Mouse (Mus musculus): ENCODE data around the gene Coq2.

The Coq2 gene

DNA sequence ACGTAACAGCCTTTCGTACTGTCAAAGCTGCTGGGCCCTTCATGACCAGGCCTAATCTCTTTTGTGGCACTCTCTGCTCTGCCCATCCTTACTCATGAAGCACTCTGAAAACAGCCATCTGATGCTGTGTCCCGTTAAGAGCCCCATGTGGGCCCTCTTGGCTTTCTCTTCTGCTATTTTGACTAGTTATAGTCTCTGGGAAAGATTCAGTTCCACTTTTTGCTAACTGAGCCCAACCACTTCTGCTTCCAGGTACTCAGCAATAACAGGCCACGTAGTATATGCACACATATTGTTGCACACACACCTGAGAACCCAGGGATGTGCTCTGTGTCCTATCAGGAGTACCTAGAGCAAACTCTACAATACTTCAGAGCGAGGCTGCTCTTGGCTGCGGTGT lies 11.9 kb downstream of the Coq2 start:
- DNase-seq (ENCODE audit: low spot score in 2 of 2): no peak

DNA sequence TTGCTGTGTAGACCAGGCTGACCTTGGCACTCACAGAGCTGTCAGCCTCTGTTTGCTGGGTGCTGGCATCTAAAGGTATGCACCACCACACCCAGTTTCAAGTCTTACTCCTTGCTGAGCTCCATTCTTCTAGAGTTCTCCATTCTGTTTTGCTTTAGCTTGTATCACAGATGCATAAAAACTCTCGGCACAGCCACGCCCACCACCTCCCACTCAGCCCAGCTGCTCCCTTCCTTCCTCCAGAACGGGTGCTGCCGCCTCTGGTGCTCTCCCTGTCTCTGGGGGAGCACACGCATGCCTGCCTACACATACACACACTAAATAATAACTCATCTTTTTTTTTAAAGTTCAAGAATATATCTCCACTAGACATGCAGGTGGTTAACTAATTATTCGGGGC lies 16.5 kb downstream of the Coq2 start:
- no peak for DNase-seq (ENCODE audit: low spot score in 2 of 2)

DNA sequence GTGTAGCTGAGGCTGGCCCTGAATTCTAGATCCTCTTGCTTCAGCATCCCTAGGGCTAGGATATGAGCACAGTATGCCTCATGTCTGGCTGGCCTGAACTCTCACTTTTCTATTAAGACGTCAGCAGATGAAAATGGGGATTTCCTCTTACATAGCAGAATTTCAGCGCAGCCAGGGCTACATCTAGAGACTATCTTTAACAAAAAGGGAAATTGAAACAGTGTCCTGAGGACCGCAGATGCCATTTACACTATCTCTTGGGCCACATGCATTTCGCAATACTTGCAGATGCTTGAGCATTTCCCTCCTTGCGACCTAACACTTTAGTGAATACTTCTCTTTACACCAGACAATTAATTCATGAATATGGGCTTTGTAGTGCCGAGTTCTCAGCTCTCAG lies 18.6 kb downstream of the Coq2 start:
- no peak for DNase-seq (ENCODE audit: low spot score in 2 of 2)

DNA sequence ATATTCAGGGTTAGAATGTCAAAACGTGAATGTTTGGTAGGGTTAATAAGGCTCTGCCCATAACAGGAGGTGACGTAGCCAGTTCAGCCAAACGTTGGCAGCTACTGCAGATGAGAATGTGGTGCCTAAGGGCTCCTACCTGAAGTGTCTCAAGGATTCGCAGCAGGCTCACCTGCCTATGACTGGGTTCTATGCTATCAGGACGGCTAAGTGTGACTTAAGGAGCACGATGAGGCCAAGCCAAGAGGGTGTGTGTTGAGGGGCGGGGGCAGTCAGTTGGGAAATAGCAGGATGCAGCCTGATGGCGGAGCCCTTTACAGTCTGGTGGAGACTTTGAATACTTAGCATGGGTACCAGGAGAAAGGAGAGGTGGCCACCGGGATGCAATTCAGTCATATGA lies 22.6 kb downstream of the Coq2 start:
- no peak for DNase-seq (ENCODE audit: low spot score in 2 of 2)

DNA sequence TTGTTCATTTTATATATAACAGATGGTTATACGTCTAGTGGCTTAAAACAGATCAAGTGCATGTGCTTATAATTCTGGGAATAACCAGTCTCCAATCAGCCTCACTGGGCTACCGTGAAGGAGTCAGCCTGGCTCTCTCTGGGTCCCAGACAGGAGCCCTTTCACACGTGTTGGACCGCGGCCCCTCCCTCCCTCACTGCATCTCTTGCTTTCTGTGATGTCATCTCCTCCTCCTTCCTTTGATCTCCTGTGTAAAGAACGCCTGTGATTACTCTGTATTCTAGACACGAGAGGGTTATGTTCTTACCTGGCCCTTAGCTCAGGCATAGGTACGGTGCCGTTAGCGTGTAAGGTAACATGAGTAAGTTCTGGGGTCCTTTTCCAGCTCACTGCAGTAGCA lies 23.5 kb downstream of the Coq2 start:
- DNase-seq (ENCODE audit: low spot score in 2 of 2): no peak

DNA sequence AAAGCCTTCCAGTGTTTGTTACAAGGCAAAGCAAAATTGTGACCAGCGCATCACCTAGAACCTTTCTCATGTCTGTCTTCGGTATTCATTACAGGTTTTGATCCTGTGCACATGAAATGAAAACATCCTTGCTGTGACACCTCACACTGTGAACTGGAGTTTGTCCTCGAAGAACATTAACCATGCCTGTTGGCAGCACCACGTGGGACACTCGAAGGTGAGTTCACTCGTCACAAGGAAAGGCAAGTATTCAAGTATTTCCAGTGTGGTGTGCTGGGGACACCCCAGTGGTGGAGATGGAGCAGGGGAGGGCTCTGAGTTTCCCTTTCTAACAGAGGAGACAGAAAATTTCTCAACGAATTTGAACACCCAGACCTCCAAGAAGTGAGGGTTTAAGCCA lies 24.0 kb downstream of the Coq2 start:
- DNase-seq (ENCODE audit: low spot score in 2 of 2): no peak

DNA sequence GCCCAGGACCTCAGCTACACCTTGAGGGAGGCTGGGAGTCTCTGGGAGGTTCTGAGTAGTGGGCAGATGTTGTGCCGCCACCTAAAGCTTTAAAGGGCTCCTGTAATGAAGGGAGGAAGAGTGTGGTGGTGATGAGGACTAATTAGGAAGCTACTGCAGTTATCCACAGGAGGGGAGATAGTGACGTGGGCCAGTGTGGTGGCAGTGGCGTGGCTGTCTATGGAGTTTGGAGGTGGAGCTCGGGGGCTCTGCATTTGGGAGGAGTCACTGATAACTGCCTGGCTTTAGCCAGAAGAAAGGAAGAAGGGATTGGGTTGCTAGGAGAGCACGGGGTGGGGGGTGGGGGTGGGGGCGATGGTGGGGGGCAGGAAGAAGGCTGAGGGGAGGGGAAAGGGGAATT lies 26.4 kb downstream of the Coq2 start:
- DNase-seq (ENCODE audit: low spot score in 2 of 2): no peak

DNA sequence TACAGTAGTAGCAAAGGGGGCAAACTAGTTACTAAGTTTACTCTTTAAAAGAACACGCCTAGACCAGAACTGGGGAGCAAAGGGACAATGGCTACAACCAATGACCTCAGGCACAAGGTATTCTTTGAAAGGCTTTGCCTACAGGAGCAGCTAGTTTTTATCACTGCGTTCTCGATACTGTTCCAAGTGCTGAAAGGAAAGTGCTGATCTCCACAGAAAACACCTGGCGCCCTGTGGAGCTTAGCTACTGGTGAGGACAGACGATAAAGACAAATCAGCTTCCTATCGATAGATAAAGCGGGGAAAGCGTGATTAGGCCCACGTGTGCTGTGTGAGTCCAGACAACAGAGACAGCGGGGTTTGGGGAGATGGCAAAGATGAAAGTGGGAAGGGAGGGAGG lies 26.9 kb downstream of the Coq2 start:
- no peak for DNase-seq (ENCODE audit: low spot score in 2 of 2)

DNA sequence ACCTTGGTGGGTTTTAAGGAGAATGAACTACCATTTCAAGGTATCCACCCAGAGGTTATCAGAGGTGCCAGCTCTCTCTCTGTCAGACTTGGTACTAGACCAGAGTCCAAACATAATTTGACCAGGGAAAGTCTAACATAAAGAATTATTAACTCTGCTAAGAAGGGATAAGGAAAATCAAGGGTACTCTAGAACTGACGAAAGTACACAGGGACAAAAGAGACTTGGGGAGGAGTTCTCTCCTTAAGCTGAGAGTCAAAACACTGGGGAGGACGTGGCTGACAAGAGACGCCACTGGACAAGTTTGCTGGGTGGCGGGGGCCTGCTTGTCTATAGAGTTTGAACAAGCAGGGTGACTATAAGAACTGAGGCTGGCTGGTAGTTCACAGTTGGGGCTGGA lies 28.4 kb downstream of the Coq2 start:
- DNase-seq (ENCODE audit: low spot score in 2 of 2): no peak

DNA sequence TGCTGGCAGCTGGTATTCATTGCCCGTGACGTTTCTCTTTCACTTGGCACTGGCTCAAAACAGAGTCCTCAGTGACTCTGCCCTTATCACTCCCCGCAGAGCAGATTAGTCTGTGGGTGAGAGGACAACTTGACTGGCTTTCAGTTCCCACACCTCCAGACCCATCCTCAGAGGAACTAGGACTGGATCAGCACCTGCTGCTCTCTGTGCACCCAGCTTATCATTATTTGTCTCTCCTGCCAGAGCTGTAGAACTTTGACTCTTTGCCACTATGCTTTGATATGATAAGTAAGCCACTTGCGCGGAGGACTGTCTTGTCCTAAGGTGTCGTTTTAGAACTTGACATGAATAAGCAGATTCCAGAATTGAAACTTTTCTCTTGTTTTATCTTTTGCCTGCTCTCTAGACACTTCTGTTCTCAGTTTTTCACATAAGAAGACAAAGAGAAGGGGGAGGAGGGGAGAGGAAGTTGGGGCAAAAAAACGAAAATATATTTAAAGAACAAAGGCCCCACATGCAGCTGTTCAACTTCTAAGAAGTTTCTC lies 30.9 kb downstream of the Coq2 start:
- DNase-seq (ENCODE audit: low spot score in 2 of 2): no peak

DNA sequence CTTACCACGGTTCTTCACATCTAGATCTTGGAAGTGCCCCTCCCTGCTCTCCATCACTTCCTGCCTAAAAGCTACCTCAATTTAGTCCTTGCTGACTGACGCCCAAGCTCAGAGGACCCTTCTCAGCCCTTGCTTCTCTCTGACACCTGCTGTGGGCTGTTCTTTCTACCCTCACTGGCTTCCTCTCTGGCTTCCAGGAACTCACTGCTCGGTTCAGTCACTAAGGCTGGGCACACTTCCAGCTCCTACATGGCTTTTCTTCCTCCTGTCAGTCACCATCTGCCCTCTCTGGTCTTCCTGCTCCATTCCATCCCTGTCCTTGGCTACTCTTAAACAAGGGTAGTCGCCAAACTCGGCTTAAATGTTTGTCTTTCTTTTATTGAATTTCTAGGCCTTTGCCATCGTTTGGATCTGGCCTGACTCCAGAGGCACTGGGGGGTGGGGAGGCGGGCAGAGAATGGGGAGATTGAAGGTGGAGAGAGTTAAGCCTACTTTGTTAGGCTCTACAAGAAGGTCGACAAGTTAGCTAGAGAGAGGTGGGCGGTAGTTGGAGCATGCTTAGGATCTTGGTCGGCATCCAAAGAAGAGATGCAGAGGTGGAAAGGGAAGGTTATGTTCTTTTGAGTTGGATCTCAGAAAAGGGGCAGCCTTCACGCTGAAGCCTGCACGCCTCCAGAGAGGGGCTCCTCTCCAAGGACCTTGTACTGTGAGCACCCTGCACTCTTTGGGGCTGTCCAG lies 31.5 kb downstream of the Coq2 start:
- peak in 1 of 2 experiments; percentile 34 for DNase-seq (ENCODE audit: low spot score in 2 of 2)

DNA sequence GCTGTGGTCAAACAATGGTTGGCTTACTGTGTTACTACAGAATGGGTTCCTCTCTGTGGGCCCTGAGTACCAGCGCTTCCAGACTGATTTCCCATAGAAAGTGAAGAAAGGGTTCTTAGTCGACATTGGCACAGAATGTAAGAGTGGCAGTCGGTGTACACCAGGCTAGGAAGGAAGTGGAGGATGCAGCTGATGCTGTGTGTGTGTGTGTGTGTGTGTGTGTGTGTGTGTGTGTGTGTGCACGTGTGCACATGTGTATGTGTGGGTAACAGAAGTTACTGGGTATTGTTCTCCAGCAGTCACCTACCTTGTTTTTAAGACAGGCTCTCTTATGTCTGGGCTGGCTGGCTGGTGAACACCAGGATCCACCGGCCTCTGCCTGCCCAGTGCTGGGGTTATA lies 32.6 kb downstream of the Coq2 start:
- no peak for DNase-seq (ENCODE audit: low spot score in 2 of 2)

DNA sequence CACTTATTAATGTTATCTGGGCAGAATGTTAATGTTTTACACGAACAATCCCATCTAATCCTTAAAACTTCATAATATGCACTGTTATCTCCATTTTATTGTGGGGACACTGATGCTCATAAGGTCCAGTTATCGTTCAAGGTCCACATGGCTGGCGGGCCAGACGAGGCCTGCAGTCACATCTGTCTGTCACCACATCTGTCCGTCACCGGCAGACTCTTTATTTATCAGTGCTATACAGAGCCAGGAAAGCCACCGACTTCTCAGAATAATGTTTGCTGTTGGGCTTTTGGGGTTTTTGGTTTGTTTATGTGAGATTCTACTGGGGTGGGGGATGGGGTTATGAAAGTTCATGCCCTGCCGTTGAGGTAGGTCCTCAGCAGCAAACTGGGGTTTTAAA lies 36.5 kb downstream of the Coq2 start:
- no peak for DNase-seq (ENCODE audit: low spot score in 2 of 2)

DNA sequence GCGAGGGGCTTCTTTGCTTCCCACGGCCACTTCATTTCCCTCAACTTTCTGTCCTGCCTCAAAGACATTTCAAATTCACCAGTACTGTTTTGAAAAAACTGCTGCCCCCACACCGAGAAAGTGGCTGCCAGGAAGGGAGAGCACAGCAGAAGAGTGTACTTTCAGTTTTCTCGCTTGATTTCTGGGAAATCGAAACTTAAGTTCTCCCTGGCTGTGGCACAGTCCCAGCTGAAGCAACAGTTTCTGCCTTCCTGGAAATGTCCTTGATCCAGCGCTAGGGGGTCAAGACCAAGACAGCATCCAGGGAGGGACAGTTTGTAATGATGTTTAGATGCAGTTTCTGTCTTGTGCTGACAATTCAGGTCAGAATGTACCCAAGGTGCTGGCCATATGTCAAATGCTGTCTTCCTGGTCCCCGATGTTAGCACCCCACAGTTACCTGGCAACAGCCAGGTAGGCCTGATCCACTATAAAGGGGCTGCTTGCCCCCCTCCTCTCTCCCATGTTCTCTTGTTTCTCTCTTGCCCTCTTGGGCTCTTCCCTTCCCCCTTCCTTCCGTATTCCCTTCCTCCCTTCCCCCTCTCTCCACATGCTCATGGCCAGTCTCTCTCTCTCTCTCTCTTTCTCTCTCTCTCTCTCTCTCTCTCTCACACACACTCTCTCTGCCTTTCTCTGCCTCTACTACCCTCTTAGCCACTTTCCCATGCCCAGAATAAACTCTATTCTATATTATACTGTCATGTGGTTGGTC lies 38.0 kb downstream of the Coq2 start:
- no peak for DNase-seq (ENCODE audit: low spot score in 2 of 2)

DNA sequence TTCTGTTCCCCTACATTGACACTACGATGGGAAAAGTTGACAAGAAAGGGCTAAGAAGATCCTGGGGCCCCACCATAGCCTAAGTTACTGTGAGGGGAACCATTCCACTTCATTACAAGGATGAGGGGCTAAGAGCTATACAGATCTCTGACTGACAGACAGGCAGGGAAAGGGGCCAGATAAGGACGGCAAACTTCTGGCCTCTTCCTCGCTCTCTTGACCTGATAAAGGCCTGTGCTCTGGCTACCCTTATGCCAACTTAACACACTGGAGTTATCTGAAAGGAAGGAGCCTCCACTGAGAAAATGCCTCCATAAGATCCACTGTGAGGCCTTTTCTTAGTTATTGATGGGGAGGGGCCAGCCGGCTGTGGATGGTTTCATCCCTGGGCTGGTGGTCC lies 39.0 kb downstream of the Coq2 start:
- DNase-seq (ENCODE audit: low spot score in 2 of 2): no peak

DNA sequence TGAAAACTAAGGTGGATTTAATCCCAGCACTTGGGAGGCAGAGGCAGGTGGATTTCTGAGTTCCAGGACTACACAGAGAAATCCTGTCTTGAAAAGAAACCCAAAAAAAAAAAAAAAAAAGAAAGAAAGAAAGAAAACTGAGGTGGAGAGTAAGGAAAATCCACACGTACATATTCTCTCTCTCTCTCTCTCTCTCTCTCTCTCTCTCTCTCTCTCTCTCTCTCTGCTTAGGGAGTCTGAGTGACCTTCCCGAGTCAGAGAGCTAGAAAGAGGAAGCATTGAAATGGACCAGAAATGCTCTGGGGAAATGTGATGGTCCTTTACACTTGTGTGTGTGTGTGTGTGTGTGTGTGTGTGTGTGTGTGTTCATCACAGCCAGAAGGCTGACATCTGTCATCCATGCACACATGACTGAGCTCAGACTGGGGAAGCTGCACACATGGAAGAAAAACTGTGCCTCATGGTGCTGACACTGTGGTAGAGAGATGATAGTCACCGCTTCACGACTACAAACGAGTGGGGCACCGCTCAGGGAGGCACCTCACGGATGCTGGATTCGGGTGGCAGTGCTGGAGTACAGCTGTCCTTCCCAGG lies 40.0 kb downstream of the Coq2 start:
- no peak for DNase-seq (ENCODE audit: low spot score in 2 of 2)

DNA sequence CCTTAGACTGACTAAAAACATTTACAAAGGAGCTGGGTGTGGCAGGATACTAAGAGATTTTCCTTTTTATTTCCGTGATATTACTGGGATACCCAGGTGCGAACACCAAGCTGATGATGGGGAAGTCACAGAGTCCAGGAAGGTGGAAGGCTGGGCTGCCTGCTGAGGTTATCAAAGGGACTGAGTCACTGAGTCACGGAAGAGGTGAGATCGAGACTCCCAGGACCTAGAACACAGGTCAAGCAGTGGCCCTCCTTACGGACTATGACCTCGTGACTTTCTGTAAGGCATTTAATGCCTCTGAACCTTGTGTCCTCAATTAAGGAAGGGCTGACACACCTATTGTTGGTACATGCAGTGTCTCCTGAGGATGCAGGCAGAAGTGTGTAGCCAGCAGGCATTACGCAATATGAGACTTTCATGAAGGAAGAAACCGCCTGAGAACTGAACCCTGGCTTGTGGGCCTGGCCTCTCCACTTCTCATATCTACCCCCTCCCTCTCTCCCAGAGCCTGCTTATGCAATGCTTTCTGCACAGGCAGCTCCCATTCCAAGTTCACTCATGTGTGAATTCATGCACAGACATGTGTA lies 42.3 kb downstream of the Coq2 start:
- no peak for DNase-seq (ENCODE audit: low spot score in 2 of 2)

DNA sequence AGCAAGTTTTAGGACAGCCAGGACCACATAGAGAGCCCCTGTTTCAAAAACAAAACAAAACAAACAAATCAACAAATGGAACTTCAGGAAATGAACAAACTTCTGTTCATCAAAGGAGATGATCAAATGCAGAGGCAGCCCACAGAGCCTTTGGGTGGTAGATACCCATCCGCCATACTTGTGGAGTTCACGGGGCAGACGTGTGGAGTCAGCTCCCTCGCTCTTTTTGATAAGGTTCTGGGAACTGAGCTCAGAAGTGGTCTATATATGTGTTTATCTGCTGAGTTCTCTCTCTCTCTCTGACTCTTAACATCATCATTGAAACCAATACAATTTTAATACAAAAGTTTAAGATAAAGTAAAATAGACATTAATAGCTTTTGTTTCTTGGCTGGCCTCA lies 46.1 kb downstream of the Coq2 start:
- DNase-seq (ENCODE audit: low spot score in 2 of 2): no peak

DNA sequence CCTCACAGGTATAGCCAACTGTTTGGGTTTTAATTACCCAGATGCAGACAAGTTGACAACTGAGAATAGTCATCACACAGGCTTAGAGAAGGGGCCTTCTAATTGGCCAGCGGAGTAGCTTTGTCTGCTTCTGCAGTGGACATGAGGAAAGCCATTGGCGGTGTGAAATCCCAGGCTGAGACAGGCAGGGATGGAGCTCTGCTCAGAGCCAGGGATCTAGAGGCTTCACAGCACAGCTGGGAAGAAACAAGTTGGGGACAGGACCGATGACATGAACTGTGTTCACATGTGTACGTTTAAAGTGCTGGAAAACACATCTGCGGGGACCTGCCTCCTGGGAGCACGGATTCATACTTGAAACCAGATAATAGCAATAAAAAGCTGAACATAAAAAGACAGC lies 48.4 kb downstream of the Coq2 start:
- DNase-seq (ENCODE audit: low spot score in 2 of 2): no peak

DNA sequence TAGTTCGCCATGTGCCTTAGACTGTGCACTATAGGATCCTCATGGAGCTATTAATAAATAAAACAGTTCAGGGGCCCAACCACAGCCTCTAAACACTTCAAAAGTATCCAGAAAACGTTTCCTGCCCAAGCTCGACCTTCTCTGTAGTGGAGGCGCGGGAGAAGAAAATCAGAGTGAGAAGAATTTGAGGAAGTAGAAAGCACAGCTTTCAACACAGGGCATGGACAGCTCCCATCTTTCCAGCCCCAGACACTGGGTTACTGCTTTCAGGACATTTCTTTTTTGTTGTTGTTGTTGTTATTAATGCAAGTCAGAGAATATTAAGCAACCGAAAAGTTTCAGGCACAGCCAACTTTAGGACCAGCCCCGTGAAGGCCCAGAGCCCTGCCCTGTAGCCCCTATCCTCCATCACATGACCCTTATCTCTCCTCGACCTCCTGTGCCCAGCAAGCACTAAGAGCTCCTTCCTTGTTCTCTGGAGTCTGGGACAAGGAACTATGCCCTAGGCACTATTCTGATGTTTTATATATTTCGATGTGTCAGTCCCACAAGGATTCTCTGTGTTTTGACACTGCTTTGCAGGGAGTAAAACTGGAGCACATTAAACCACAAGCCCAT lies 50.1 kb downstream of the Coq2 start:
- no peak for DNase-seq (ENCODE audit: low spot score in 2 of 2)

DNA sequence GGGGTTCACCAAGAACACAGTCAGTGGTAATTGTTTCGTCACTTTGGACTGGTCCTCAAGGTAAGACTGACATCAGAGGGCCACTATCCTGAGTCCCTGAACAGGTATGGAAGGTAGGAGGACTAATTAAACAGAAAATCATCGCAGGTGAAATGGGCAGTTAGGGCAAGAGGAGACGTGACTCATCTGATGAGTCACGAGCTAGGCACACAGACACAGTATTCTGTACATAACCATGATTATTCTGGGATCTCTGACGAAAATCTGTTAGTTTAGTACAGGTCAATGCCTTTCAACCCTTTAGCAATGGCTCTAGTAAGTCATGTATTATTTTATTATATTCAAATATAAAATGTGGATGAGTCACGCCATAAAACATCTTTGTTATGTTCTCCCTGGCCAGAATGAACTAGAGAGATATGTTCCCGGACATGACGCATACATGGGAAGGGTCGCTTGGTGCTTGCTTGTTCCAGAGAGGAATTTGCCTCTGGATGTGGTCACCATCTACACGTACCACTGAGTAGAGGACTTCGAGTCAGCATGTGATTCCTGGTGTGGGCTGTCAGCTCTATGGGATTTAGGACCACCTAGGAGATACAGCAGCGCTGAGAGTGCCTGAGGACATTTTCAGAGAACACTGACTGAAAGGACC lies 52.3 kb downstream of the Coq2 start:
- DNase-seq (ENCODE audit: low spot score in 2 of 2): no peak

Data from cerebellum, postnatal 4 days (tissue).